Mouse (Mus musculus) stomach, postnatal 0 days (tissue): Measurements from ENCODE around the gene Irak1bp1. TPM values are rescaled to one million over a fixed set of nuclear protein-coding genes. Genes with fewer than 3 reads are reported as not detected.

Source experiments
- ATAC-seq: fragments of 200-750 bp; cut with Nextera tagmentation; 2 replicates; pipeline ENCODE4 v1.8.0; 2017; ENCODE audit not compliant: low FRiP score, low TSS enrichment
- DNase-seq: peaks from one replicate; pipeline ENCODE4 v3.0.0-alpha.2; 2016; ENCODE audit warnings: low spot score
- H3K27ac ChIP-seq: fragments of 300-500 bp; sonication (generic); replicated peaks from 2 replicates; pipeline ENCODE4 v1.5.1; 2014; ENCODE audit warnings: mild to moderate bottlenecking, control low read depth
- H3K27me3 ChIP-seq: fragments of 300-500 bp; sonication (generic); 2 replicates; pipeline ENCODE4 v1.6.1; 2014; ENCODE audit warnings: low read length; ENCODE audit not compliant: control insufficient read depth, insufficient read depth
- H3K36me3 ChIP-seq: fragments of 300-500 bp; sonication (generic); 2 replicates; pipeline ENCODE4 v1.6.1; 2014; ENCODE audit warnings: low read length, mixed read lengths; ENCODE audit not compliant: control insufficient read depth, insufficient read depth
- H3K4me1 ChIP-seq: fragments of 300-500 bp; sonication (generic); replicated peaks from 2 replicates; pipeline ENCODE4 v1.6.1; 2014; ENCODE audit warnings: antibody characterized with exemption; ENCODE audit not compliant: control insufficient read depth, insufficient read depth
- H3K4me2 ChIP-seq: fragments of 300-500 bp; sonication (generic); replicated peaks from 2 replicates; pipeline ENCODE4 v1.6.1; 2014; ENCODE audit warnings: low read depth, mild to moderate bottlenecking, control low read depth, moderate library complexity
- H3K4me3 ChIP-seq: fragments of 300-500 bp; sonication (generic); 2 replicates; pipeline ENCODE4 v1.5.1; 2014; ENCODE audit warnings: low read depth, low read length, control low read depth
- H3K9ac ChIP-seq: fragments of 300-500 bp; sonication (generic); 2 replicates; pipeline ENCODE4 v1.6.1; 2014; ENCODE audit warnings: mild to moderate bottlenecking, low read length, control low read depth, mixed read lengths
- H3K9me3 ChIP-seq: fragments of 300-500 bp; sonication (generic); 2 replicates; pipeline ENCODE4 v1.6.1; 2016; ENCODE audit warnings: low read length; ENCODE audit not compliant: control insufficient read depth
- CTCF ChIP-seq: IDR thresholded peaks from 2 replicates; pipeline ENCODE4 v1.5.1; 2016; ENCODE audit warnings: antibody characterized with exemption, low read depth, mild to moderate bottlenecking, moderate library complexity
- EP300 ChIP-seq: optimal IDR thresholded peaks from 2 replicates; pipeline ENCODE3; 2016; ENCODE audit warnings: antibody characterized with exemption
- WGBS: fragments of 180-500 bp; shearing (Covaris S2); extraction: QIAGEN DNeasy Blood & Tissue Kit; methylation state at CpG from one replicate; pipeline ENCODE4 v1.1.7; 2014; 5-methylcytosine and 5-hydroxymethylcytosine counted together
- polyA plus RNA-seq: library from polyadenylated mRNA; unstranded; fragments of >200 nt; fragmentation: Nextera tagmentation; extraction: Ambion mirVana; gene quantifications from 2 replicates; pipeline ENCODE4 v1.2.1, GENCODE M21; 2015

Irak1bp1 gene
- polyA plus RNA-seq, 1 experiment from 2014 or later, result 13.0 TPM

DNA sequence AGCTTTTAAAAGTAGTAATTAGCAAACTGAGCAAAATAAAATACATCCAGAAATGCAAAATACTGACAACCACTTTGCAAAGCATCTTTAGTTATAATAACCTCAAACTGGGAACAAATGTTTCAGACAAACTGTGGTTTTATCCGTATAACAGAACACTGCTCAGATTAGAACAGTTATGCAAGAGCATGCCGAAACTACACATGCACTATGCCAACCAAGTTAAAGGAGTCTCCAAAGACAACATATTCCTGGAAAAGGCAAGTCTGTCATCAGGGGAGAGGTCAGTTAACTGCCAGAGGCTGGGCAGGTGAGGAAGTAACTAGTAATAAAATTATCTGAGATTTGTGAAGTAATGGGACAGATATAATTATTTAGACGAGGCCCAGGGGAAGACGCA lies 13.3 kb downstream of the Irak1bp1 start:
- 88% methylated on average over 4 of the region's 4 CpGs for WGBS
- H3K4me3 ChIP-seq, result no peak overlapping the region

DNA sequence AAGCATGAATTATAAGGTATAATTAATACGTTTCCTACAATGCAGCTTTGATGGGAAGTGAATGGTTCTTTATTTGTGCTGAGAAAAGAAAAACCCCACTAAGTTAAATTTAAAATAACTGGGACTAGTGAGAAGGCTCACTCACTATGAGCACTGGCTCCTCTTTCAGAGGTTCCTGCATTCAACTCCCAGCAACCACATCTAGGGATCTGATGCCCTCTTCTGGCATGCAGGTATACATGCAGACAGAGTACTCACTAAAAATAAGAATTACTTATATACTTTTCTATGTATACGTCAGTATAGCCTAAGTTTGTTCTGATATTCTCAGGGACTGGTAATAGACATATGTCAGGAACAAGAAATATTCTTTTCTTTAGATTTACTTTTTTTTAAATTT lies 24.7 kb downstream of the Irak1bp1 start:
- TF ChIP-seq EP300 (no peak), CTCF (peak; percentile 76)
- ATAC-seq, result no peak
- DNase-seq, result no peak
- 44% methylated on average over 2 of the region's 2 CpGs for WGBS
- no peak overlapping the region for H3K9ac ChIP-seq
- no peak overlapping the region for H3K4me2 ChIP-seq
- H3K27ac ChIP-seq, result no peak overlapping the region
- H3K4me3 ChIP-seq, result no peak overlapping the region
- no peaks in the 10 kb centered on the region for H3K27me3 ChIP-seq
- no peaks in the 10 kb centered on the region for H3K36me3 ChIP-seq
- H3K4me1 ChIP-seq, result no peaks in the 10 kb centered on the region
- no peaks in the 10 kb centered on the region for H3K9me3 ChIP-seq

More for the DNA sequence above, 13.3 kb downstream of the Irak1bp1 start:
- Histone ChIP-seq H3K36me3 (0 out of 2 replicates have a peak, but pooled peaks cover 2% of the 10 kb centered on the region), H3K27ac (no peak overlapping the region), H3K9ac (no peak overlapping the region), H3K9me3 (no peaks in the 10 kb centered on the region), H3K27me3 (no peaks in the 10 kb centered on the region), H3K4me2 (no peak overlapping the region), H3K4me1 (no peaks in the 10 kb centered on the region)
- TF ChIP-seq EP300, result no peak
- no peak for TF ChIP-seq CTCF
- DNase-seq, result no peak
- no peak for ATAC-seq

DNA sequence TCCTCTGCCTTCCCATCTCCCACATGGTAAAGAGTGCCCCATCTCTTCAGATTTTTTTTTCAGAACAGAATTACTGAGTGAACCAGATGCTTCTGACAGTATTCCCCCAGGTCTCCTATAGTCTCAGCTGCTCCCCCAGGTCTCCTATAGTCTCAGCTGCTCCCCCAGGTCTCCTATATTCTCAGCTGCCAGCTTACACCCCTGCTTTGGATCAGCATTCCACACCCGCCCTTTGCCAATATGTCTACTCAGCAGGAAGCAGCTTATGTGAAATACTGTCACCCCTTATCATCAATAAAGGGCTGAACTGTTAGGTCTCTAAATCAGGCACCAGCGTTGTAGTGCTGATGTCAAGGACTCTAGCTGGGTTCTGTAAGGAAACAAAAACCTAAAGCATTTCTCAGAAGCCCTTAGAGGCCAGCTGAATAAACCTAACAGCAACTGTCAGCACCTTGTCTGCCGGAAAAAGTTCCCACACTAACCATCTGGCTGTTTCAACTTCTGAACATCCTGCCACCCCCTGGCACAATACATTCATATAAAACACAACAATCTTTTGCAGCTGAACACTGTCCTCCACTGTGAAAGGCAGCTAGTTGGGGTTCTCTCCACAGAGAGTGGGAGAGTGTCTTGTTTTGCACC lies 25.8 kb downstream of the Irak1bp1 start:
- WGBS, result 42% methylated on average over 3 of the region's 3 CpGs
- Histone ChIP-seq H3K4me3 (no peak overlapping the region), H3K4me1 (no peaks in the 10 kb centered on the region), H3K27ac (no peak overlapping the region), H3K9me3 (no peaks in the 10 kb centered on the region), H3K4me2 (no peak overlapping the region), H3K9ac (no peak overlapping the region), H3K27me3 (no peaks in the 10 kb centered on the region), H3K36me3 (no peaks in the 10 kb centered on the region)
- DNase-seq, result no peak
- ATAC-seq, result no peak
- TF ChIP-seq CTCF, result no peak
- no peak for TF ChIP-seq EP300

DNA sequence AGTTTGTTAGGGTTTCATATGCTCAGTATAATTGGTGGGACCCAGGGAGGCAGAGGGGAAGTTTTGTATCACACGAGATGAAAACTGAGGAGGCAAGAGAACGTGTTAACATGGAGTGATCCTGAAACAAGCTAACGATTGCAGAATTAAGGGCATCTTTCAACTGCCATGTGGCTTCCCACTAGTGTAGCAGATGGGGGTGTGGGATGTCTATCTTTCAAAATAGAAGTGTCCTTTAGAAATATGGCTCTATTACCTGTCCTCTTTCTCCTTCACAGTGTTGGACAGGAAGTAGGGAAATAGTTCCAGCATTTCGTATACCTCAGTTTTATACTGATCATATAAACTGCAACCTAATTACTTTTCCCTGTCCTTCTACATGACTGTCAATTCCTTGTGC lies 26.9 kb downstream of the Irak1bp1 start:
- ATAC-seq (no peak), DNase-seq (no peak)
- H3K4me3 ChIP-seq, result no peak overlapping the region
- H3K4me2 ChIP-seq, result no peak overlapping the region
- no peaks in the 10 kb centered on the region for H3K4me1 ChIP-seq
- H3K9ac ChIP-seq, result no peak overlapping the region
- H3K36me3 ChIP-seq, result no peaks in the 10 kb centered on the region
- TF ChIP-seq CTCF (no peak), EP300 (no peak)
- no peaks in the 10 kb centered on the region for H3K27me3 ChIP-seq
- no peaks in the 10 kb centered on the region for H3K9me3 ChIP-seq
- H3K27ac ChIP-seq, result no peak overlapping the region
- 82% methylated on average over 4 of the region's 4 CpGs for WGBS

DNA sequence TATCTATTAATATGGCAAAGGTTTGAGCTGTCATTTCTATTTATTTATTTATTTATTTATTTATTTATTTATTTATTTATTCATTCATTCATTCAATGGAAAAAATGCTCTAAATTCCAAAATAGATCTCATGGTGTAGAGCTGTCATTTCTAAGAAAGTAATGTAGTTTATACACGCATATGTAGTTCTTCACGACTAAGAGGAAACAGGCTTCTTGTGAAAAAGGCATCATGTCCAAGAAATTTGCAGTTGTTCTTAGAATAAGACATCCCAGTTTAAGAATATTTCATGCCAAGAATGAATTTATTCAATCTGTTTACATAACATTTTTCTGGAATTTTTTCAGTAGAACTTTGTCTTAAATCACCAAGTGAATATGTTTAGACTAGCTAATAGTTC lies 31.5 kb downstream of the Irak1bp1 start:
- H3K4me1 ChIP-seq, result no peaks in the 10 kb centered on the region
- H3K9me3 ChIP-seq, result no peaks in the 10 kb centered on the region
- DNase-seq, result no peak
- H3K36me3 ChIP-seq, result no peaks in the 10 kb centered on the region
- no peak overlapping the region for H3K4me3 ChIP-seq
- H3K27ac ChIP-seq, result no peak overlapping the region
- H3K27me3 ChIP-seq, result no peaks in the 10 kb centered on the region
- no peak for ATAC-seq
- H3K4me2 ChIP-seq, result no peak overlapping the region
- TF ChIP-seq EP300, result no peak
- TF ChIP-seq CTCF, result no peak
- H3K9ac ChIP-seq, result no peak overlapping the region
- WGBS, result 53% methylated on average over 2 of the region's 2 CpGs

DNA sequence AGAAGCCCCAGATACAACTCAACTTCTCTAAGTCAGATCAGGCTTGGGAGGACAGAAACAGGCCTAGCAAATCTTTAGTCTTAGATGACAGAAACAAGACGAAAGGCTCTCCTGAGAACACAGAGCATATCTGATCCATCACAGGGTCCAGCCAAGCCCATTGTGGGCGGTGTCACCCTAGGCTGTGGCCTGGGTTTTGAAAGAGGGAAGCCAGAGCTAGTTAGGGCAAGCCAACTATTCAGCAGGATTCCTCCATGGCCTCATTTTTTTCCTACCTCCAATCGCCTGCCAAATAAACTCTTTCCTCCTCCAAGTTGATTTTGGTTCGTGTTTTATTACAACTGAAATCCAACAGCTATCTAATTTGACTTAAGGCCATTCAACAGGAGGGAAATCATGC lies 32.0 kb downstream of the Irak1bp1 start:
- Histone ChIP-seq H3K27me3 (no peaks in the 10 kb centered on the region), H3K27ac (peak overlapping the region; percentile 30; the same call in 1 of the 2 replicates), H3K4me1 (no peaks in the 10 kb centered on the region), H3K9me3 (no peaks in the 10 kb centered on the region), H3K4me3 (no peak overlapping the region), H3K9ac (no peak overlapping the region), H3K36me3 (no peaks in the 10 kb centered on the region), H3K4me2 (no peak overlapping the region)
- DNase-seq (no peak), ATAC-seq (peak; percentile 51; the same call in 1 of the 2 replicates)
- TF ChIP-seq CTCF, result no peak
- no peak for TF ChIP-seq EP300
- WGBS, result 38% methylated on average over 4 of the region's 4 CpGs
